Mouse (Mus musculus) mesoderm, embryonic 11.5 days (tissue): ENCODE results near the gene Mob3a.

Experiments
- DNase-seq: peaks from one replicate; pipeline ENCODE4 v3.0.0-alpha.2; 2012; ENCODE audit warnings: low read depth, low spot score

The Mob3a gene

DNA sequence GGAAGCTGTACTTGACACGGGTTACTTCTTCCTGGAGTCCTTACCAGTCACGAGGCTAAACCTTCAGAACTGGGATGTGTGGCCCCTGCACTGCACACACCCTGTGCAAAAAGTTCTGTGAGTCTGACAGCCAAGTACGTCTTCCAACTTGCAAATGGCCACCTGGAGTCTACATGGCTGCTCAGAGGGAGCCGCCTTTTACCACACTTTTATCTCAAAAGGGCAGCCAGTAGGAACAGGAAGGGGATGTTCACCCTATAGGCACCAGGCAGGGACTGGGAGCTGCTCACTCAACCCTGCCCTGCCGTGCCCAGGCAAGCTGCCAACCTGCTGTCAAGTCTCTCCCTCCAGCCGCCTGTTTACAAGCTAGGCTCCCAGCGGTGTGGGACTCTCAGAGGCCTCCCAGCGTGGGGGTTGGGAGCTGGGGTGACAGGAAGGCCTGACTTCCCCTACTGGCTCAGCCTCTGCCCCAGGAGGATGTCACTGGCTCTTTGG lies 23.8 kb downstream of the Mob3a start, which contains the start of gene Mknk2:
Gene Mknk2, minus strand, starts transcription at position 171 of the 495 bp plus-strand sequence.
- no peak for DNase-seq

GRCm38 (mm10) chr10:80677128-80677875 lies 24.5 kb downstream of the Mob3a start:
- no peak for DNase-seq

DNA sequence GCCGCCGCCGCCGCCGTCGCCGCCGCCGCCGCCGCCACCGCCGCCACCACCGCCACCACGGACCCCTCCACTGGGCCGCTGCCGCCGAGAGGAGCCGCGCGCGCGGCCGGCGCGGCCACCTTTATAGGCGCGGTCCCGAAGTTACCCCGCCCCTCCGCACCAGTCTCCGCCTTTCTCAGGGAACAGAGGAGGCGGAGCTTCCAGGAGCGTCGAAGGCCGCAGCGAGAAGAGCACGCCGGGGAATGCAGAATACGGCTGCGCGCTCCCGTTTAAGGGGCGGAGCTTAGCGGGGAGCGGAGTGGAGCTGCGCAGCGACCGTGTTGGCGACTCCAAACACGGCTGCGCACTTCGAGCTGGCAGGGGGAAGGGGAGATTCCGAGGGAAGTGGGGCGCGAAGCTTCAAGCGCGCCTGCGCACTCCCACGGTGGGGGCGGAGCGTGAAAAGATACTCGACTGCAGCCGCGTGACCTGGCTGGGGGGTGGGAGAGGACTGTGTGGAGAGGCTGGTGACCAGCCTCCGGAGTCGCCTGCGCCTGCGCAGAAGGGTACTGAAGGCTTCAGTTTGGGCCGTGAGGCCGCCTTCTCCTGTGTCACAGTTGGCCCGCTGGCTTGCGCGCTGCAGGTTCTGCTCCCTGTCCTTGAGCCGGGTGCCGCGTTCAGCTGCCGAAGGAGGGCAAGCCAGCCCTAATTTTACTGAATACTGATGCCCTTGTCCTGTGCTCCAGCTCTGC lies 25.4 kb downstream of the Mob3a start:
- DNase-seq: peak; percentile 100

GRCm38 (mm10) chr10:80675405-80676197 lies 26.2 kb downstream of the Mob3a start:
- DNase-seq: no peak

DNA sequence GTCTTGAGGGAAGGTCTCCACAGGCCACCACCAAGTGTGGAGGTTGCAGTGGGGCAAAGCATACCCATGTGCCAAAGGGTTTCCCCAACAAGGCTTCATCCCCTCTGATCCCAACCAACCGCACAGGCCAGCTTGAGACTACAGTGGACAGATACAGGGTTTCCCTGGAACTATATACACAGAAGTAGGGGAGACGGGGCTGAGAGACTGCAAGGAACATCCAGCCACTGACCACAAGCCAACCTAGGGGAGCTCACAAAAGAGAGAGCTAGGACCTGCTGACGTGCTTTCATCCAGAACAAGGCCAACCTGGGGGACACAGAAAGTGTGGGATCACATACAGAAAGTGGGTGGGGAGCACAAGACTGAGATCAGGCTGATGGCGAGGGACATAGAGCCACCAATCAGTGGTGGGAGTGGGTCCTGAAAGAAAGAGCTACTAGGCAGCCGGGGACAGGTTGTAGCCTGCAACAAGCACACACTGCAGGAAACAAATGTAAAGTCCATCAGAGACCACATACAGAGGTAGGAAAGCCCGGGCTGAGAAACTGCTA lies 26.8 kb downstream of the Mob3a start:
- no peak for DNase-seq

DNA sequence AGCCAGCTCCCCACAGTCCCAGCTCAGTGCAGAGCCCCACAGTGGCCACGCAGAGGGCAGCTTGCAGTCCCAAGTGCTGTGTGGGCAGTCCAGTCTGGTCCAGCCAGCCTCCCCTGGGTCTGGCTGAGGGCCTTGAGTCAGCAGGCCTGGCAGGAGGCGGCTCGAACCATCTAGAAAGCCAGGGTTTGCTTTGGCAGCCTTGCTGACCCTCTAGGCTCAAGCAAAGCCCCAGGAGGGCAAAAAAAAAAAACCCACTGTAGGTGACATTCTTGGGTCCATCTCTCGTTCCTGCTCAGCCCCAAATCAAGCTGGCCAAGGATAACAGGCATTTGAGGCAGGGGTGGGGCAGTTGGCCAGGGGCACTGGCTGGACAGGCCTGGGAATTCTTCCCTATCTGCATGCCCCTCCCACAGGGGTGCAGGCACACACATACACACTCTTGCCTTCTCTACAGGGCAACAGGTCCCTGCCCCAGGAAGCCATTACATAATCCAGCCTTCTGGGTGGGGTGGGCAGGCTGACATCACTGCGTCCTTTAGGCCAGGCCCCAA lies 27.5 kb downstream of the Mob3a start:
- DNase-seq: no peak

DNA sequence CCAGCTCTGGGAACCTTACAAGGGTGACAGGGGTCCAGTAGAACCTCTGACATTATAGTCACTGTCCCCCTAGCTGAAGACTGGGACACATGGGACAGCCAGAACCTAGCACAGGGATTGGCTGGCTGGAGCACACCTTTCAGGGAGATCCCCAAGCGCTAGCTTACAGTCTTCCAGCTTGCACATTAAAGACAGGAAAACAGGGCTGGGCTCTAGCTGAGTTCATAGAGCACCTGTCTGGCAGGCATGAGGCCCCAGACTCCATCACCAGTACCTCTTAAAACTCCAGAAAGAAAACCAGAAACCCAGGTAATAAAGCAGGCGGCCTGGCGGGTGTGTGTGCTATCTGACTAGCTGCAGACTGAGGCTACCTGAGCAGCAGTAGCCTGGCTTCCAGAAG lies 28.1 kb downstream of the Mob3a start:
- no peak for DNase-seq

GRCm38 (mm10) chr10:80671936-80672690 lies 29.7 kb downstream of the Mob3a start:
- no peak for DNase-seq

- DNase-seq: no peak
These were observed 30.5 kb downstream of the Mob3a start for GRCm38 (mm10) chr10:80671251-80671650.

GRCm38 (mm10) chr10:80670531-80670930 lies 31.2 kb downstream of the Mob3a start:
- DNase-seq: no peak

DNA sequence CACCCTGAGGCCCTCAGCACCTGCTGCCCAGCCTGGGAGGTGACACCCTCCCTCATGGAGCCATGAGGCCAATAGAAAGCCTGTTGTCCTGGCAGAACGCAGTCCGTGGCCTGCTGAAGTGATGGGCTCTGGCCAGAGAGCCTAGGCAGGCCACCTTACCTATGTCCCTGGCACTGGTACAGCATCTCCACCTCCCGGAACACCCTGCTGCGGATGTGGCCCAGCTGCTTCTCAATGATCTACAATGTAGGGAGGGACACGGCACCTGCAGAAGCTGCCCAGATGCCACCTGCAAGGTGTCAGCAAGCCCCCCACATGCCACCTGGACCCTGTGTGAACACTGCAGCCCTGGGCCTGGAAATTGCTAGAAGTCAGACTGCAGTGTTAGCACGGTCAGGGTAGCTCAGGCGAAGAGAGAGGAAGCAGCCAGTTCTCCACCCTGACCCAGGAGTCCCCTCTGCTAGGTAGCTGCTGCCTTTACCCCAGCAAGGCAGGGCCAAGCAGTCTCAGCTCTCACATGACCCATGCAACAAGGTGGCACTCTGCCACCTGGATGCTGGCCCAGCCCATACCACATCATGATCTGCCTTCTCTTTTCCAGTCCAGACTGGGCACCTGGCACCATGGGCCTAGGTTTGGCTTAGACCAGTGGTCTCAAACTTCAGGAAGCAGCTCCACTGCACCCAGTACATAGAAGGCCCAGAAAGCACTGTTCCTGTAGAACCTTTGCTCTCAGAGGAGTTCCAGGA lies 31.9 kb downstream of the Mob3a start:
- no peak for DNase-seq

DNA sequence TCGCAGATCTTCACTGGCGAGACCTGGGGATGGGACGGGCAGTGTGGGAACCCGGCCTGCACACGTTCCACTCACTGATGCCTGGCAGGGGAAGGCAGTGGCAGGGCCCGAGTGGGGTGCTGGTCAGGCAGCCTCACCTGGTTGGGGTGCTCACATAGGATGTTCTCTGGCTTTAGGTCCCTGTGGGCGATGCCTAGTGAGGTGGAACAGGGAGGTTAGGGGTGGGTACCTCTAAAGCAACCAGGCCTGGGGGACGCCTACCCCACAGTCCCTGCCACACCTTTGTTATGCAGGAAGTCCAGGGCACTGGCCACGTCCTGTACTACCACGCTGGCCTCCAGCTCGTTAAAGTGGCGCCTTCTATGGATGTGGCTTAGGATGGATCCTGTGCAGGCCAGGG lies 32.8 kb downstream of the Mob3a start:
- DNase-seq: no peak

GRCm38 (mm10) chr10:80668614-80669013 lies 33.2 kb downstream of the Mob3a start:
- DNase-seq: no peak

- no peak for DNase-seq
These were observed 34.9 kb downstream of the Mob3a start for GRCm38 (mm10) chr10:80666837-80667412.

- no peak for DNase-seq
These were observed 35.6 kb downstream of the Mob3a start for GRCm38 (mm10) chr10:80665981-80666733.

- DNase-seq: no peak
These were observed 36.3 kb downstream of the Mob3a start for GRCm38 (mm10) chr10:80665459-80665858.

GRCm38 (mm10) chr10:80665016-80665380 lies 36.8 kb downstream of the Mob3a start:
- DNase-seq: no peak

GRCm38 (mm10) chr10:80664197-80665015 lies 37.4 kb downstream of the Mob3a start:
- no peak for DNase-seq
